Mouse (Mus musculus): ENCODE data around the gene Fut4. TPM values are rescaled to one million over a fixed set of nuclear protein-coding genes. Genes with fewer than 3 reads are reported as not detected.

Gene Fut4
- 0.17 TPM for polyA plus RNA-seq (2017; shearing (Covaris generic))

DNA sequence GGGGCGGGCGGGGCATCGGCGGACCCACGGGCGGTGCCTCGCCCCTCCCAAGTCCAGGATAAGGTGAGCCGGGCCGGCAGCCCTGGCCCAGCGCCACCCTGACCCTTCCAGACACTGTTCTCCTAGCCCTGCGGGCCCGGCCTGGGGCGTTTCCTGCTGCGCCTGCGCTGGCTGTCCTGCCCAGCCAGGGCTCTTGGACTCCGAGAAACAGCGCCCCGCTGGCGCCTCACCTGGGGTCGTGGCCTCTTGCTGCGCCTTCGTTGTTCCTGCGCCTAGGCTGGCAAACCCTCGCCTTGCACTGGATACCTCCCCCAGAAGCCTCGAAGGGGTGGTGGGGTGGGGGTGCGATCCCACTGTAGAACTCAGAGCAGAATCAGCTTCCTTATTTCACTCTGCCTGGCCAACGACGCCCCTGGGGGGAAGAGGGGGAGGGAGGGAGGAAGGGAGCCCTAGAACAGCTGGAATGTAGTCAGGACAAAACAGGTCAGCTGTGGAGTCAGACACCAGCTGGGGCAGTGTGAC is at the start of gene Fut4:
Gene Fut4, minus strand, starts transcription at position 393 of the 522 bp plus-strand sequence.

DNA sequence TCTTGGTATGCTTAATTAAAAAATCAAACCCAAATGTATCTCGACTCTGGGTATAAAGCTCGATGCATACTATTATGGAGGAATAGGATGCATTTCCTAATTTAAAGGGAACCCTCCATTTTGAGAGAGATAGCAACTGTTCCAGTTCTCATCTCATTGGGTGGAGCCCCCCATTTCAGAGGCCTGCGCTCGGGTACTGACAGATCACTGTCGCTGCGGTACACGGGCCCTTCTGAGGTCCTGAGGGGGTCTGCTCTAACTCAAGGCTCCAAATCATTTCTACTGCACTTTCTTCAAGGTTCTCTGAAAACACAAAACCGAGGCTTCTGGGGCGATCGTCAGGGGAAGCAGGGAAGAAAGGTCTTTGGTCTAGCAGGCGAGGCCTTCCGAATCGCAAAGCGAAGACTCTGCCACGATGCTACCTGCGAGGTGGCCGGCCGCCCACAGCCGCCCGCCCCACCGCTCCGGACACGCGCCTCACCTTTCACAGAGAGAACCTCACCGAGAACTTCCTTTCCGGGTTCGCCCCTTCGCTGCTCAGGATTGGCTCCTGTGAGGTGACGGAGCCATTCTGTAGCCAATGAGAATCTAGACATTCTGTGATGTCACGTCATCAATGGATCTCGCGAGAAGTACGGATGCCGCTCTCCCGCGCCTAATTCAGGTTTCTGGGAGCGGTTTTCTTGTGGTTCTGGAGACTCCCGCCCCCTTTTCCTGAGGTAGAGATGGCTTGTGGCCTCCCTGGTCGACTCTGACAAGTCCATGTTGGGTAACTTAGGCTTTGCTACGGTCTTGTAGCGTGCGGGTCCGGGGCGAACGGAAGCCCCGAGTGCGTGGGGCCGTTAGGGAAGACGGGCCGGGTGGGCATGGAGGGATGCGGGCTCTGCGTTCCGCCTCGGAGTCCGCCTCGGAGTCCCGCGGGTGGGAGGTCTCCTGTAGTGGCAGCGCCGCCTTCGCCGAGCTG is 32.1 kb upstream of the Fut4 start, which contains the start of the genes Mre11a and Ankrd49:
Gene Mre11a, plus strand, starts transcription at position 616 of the 964 bp plus-strand sequence.
Gene Ankrd49, minus strand, starts transcription at position 818 of the 964 bp plus-strand sequence.

DNA sequence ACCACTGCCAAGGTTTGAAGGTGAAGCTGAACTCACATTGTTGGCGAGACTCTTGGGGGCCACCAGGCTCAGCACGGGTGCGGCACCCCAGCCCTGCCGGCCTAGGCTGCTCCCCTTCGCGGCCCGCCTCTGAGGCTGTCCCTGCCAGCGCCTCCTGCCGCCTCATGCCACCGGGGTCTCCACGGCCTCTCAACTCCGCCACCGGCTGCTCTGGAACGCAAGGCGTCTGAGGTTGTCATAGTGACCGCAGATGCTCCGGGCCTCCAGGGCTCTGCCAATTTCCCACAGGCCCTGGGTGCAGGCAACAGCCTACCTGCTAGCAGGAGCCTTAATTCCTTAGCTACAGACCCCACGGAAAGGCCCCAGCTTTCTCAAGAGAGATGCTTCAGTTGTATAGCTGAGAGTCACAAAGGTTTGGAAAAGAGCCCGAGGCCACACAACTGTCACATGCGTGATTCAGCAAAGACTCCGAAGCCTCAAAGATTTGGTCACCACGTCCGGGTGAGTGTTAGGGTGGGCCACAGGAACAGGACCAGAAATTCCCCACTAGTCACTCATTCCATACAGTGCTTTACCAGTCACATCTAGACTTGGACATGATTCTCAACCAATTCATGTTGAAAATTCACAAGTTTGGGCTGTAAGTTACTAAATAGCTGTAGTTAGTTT is 18.7 kb upstream of the Fut4 start, which contains the start of gene 1700012B09Rik:
Gene 1700012B09Rik, minus strand, starts transcription at position 228 of the 669 bp plus-strand sequence.

DNA sequence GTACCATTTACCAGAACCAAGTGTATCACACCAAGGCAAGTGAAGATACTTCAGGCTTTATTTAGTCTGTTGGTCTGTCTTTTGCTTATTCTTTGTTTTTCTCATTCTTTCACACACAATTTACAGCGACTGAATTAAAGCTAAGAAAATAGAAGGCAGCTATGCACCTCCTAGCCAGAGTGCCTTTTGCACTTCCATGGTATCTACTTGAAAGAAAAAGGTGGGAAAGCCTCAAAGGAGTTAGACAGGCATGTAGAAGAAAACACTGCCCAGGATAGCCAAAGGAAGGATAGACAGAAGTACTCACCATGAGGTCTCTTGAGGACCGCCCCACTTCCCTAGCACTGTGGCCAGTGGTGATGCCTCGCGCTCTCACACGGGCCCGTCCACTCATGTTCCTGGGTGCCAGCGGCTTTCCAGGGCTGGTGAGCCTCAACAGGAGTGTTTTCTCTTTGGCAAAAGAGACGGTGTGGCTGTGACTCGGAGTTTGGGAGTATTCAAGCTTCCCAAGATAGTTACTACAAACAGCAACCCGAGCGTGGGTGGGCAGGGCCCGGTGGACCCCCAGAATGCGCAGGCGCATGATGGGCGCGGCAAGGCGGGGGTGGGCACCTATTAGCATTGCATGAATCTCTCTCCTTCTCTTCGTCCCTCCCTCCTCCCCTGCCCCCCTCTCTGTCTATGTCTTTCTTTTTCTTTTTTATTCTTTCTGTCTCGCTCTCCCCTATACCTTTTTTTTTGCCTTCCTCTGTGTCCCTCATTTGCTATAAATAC is 11.9 kb downstream of the Fut4 start, which contains the start of gene Piwil4:
Gene Piwil4, minus strand, starts transcription at position 583 of the 774 bp plus-strand sequence.

Other genes with a start within 250 kb of the Fut4 start
- gene Amotl1, start 107.3 kb downstream of the Fut4 start, polyA plus RNA-seq (2017; shearing (Covaris generic)), result 0.20 TPM
- not detected for gene Piwil4, start 11.7 kb downstream of the Fut4 start, polyA plus RNA-seq (2017; shearing (Covaris generic))
- gene 1700012B09Rik, start 18.6 kb upstream of the Fut4 start, polyA plus RNA-seq (2017; shearing (Covaris generic)), result not detected
- gene Mre11a, start 32.3 kb upstream of the Fut4 start, polyA plus RNA-seq (2017; shearing (Covaris generic)), result 38.0 TPM
- gene Ankrd49, start 32.5 kb upstream of the Fut4 start, polyA plus RNA-seq (2017; shearing (Covaris generic)), result 22.9 TPM
- 132 TPM for gene Gpr83, start 107.8 kb upstream of the Fut4 start, polyA plus RNA-seq (2017; shearing (Covaris generic))
- 1,156 TPM for gene Izumo1r, start 151.6 kb upstream of the Fut4 start, polyA plus RNA-seq (2017; shearing (Covaris generic))